Mouse (Mus musculus): Measurements from ENCODE around the gene Tbcb. TPM values are rescaled to one million over a fixed set of nuclear protein-coding genes. Genes with fewer than 3 reads are reported as not detected.
"Not testable (repeated sequence)": the region's sequence is repeated elsewhere in the genome, so short reads cannot be mapped to it uniquely, and the experiment has no call there.

Tbcb gene
- polyA plus RNA-seq, 1 experiment from 2014 or later: 245 TPM

GRCm38 (mm10) chr7:30188344-30189115 lies 43.5 kb downstream of the Tbcb start:
- Histone ChIP-seq H3K9ac (no peak overlapping the region), H3K4me2 (no peak overlapping the region), H3K36me3 (replicated peaks) (peaks cover 57% of the 10 kb centered on the region), H3K27me3 (no peaks in the 10 kb centered on the region), H3K27ac (no peak overlapping the region), H3K4me1 (peaks cover 21% of the 10 kb centered on the region), H3K9me3 (no peaks in the 10 kb centered on the region), H3K4me3 (replicated peaks) (no peak overlapping the region)
- ATAC-seq (ENCODE audit: low FRiP score): no peak
- WGBS: 88% methylated on average over 12 of the region's 12 CpGs

GRCm38 (mm10) chr7:30184641-30185348 lies 47.3 kb downstream of the Tbcb start:
- no peak for ATAC-seq (ENCODE audit: low FRiP score)
- 72% methylated on average over 13 of the region's 13 CpGs for WGBS
- Histone ChIP-seq H3K9me3 (no peaks in the 10 kb centered on the region), H3K4me1 (peaks cover 10% of the 10 kb centered on the region), H3K27me3 (no peaks in the 10 kb centered on the region), H3K27ac (no peak overlapping the region), H3K4me2 (no peak overlapping the region), H3K4me3 (replicated peaks) (no peak overlapping the region), H3K36me3 (replicated peaks) (peaks cover 32% of the 10 kb centered on the region), H3K9ac (no peak overlapping the region)

- no peak within 1 kb of the TSS for H3K9ac ChIP-seq
- H3K27me3 ChIP-seq: no peaks in the 10 kb centered on the region
- peaks cover 28% of the 10 kb centered on the region for H3K36me3 ChIP-seq (replicated peaks)
- peak within 1 kb of the TSS; percentile 48 for H3K4me2 ChIP-seq
- peak; percentile 72 for ATAC-seq (ENCODE audit: low FRiP score)
- H3K4me1 ChIP-seq: peaks cover 10% of the 10 kb centered on the region
- H3K27ac ChIP-seq: no peak within 1 kb of the TSS
- WGBS: 0% methylated on average over 11 of the region's 11 CpGs
- H3K4me3 ChIP-seq (replicated peaks): peak within 1 kb of the TSS; percentile 11; the same call in 1 of the 2 replicates
- no peaks in the 10 kb centered on the region for H3K9me3 ChIP-seq
Measured at GRCm38 (mm10) chr7:30183879-30184289, 48.2 kb downstream of the Tbcb start, which contains the start of gene Cox7a1. Cox7a1 (plus strand) TSS chr7:30184144.

GRCm38 (mm10) chr7:30183189-30183588 lies 48.9 kb downstream of the Tbcb start:
- H3K27me3 ChIP-seq; H3K9ac ChIP-seq; H3K27ac ChIP-seq; H3K9me3 ChIP-seq; H3K4me3 ChIP-seq (replicated peaks); H3K4me2 ChIP-seq; ATAC-seq (ENCODE audit: low FRiP score): not testable (repeated sequence)
- Histone ChIP-seq H3K4me1 (peaks cover 10% of the 10 kb centered on the region), H3K36me3 (replicated peaks) (peaks cover 28% of the 10 kb centered on the region)
- WGBS: 70% methylated on average over 7 of the region's 7 CpGs

GRCm38 (mm10) chr7:30181929-30182328 lies 50.1 kb downstream of the Tbcb start:
- not testable (repeated sequence) for H3K27me3 ChIP-seq; H3K27ac ChIP-seq; ATAC-seq (ENCODE audit: low FRiP score); H3K9ac ChIP-seq; H3K9me3 ChIP-seq; H3K4me2 ChIP-seq; H3K4me3 ChIP-seq (replicated peaks)
- peaks cover 26% of the 10 kb centered on the region for H3K36me3 ChIP-seq (replicated peaks)
- 93% methylated on average over 10 of the region's 10 CpGs for WGBS
- H3K4me1 ChIP-seq: peaks cover 10% of the 10 kb centered on the region

- no peaks in the 10 kb centered on the region for H3K9me3 ChIP-seq
- no peak overlapping the region for H3K4me2 ChIP-seq
- H3K36me3 ChIP-seq (replicated peaks): peaks cover 26% of the 10 kb centered on the region
- peaks cover 10% of the 10 kb centered on the region for H3K4me1 ChIP-seq
- ATAC-seq (ENCODE audit: low FRiP score): peak; percentile 45; the same call in 1 of the 2 replicates
- no peaks in the 10 kb centered on the region for H3K27me3 ChIP-seq
- no peak overlapping the region for H3K4me3 ChIP-seq (replicated peaks)
- WGBS: 6% methylated on average over 4 of the region's 4 CpGs
- H3K27ac ChIP-seq: no peak overlapping the region; the same call in 1 of the 2 replicates
- no peak overlapping the region for H3K9ac ChIP-seq
Measured at GRCm38 (mm10) chr7:30181308-30181707, 50.8 kb downstream of the Tbcb start.

GRCm38 (mm10) chr7:30178256-30178655 lies 53.8 kb downstream of the Tbcb start:
- no peaks in the 10 kb centered on the region for H3K27me3 ChIP-seq
- no peak overlapping the region for H3K4me2 ChIP-seq
- H3K4me3 ChIP-seq (replicated peaks): no peak overlapping the region
- no peak for ATAC-seq (ENCODE audit: low FRiP score)
- H3K9ac ChIP-seq: no peak overlapping the region
- H3K27ac ChIP-seq: no peak overlapping the region
- no peaks in the 10 kb centered on the region for H3K9me3 ChIP-seq
- no peaks in the 10 kb centered on the region for H3K4me1 ChIP-seq
- H3K36me3 ChIP-seq (replicated peaks): peaks cover 24% of the 10 kb centered on the region
- 88% methylated on average over 11 of the region's 11 CpGs for WGBS

GRCm38 (mm10) chr7:30176474-30176873 lies 55.6 kb downstream of the Tbcb start:
- Histone ChIP-seq H3K4me3 (replicated peaks) (no peak overlapping the region), H3K9me3 (no peaks in the 10 kb centered on the region), H3K27ac (no peak overlapping the region), H3K4me2 (no peak overlapping the region), H3K4me1 (no peaks in the 10 kb centered on the region), H3K36me3 (replicated peaks) (peaks cover 24% of the 10 kb centered on the region), H3K27me3 (no peaks in the 10 kb centered on the region), H3K9ac (no peak overlapping the region)
- no peak for ATAC-seq (ENCODE audit: low FRiP score)
- 88% methylated on average over 12 of the region's 12 CpGs for WGBS

Other genes starting within 250 kb of the Tbcb start
- gene Zfp568, start 248.3 kb downstream of the Tbcb start, polyA plus RNA-seq (2016; fragmentation: Nextera tagmentation; extraction: Ambion mirVana): 10.3 and 12.1 TPM in 2 replicates
- gene Zfp14, start 180.9 kb downstream of the Tbcb start, polyA plus RNA-seq (2016; fragmentation: Nextera tagmentation; extraction: Ambion mirVana): 6.0 and 6.1 TPM in 2 replicates
- 4.7 and 8.9 TPM in 2 replicates for gene Zfp82, start 159.4 kb downstream of the Tbcb start, polyA plus RNA-seq (2016; fragmentation: Nextera tagmentation; extraction: Ambion mirVana)
- 2.7 and 6.9 TPM in 2 replicates for gene Gm26920, start 141.9 kb downstream of the Tbcb start, polyA plus RNA-seq (2016; fragmentation: Nextera tagmentation; extraction: Ambion mirVana)
- gene Zfp566, start 141.7 kb downstream of the Tbcb start, polyA plus RNA-seq (2016; fragmentation: Nextera tagmentation; extraction: Ambion mirVana): 13.5 and 16.2 TPM in 2 replicates
- 129 TPM in 2 replicates for gene Zfp260, start 137.5 kb downstream of the Tbcb start, polyA plus RNA-seq (2016; fragmentation: Nextera tagmentation; extraction: Ambion mirVana)
- 16.1 and 21.2 TPM in 2 replicates for gene Zfp382, start 110.3 kb downstream of the Tbcb start, polyA plus RNA-seq (2016; fragmentation: Nextera tagmentation; extraction: Ambion mirVana)
- 23.6 and 25.8 TPM in 2 replicates for gene Zfp146, start 62.5 kb downstream of the Tbcb start, polyA plus RNA-seq (2016; fragmentation: Nextera tagmentation; extraction: Ambion mirVana)
- gene Cox7a1, start 48.1 kb downstream of the Tbcb start, polyA plus RNA-seq (2016; fragmentation: Nextera tagmentation; extraction: Ambion mirVana): 3.0 and 3.7 TPM in 2 replicates
- 44.5 and 51.3 TPM in 2 replicates for gene Capns1, start 33.5 kb downstream of the Tbcb start, polyA plus RNA-seq (2016; fragmentation: Nextera tagmentation; extraction: Ambion mirVana)
- 164 TPM in 2 replicates for gene Polr2i, start 324 bp downstream of the Tbcb start, polyA plus RNA-seq (2016; fragmentation: Nextera tagmentation; extraction: Ambion mirVana)
- gene Ovol3, start 3.5 kb upstream of the Tbcb start, polyA plus RNA-seq (2016; fragmentation: Nextera tagmentation; extraction: Ambion mirVana): 0.28 TPM in 1 of 2 replicates, not detected in the other
- 0.51 and 0.68 TPM in 2 replicates for gene Thap8, start 47.8 kb upstream of the Tbcb start, polyA plus RNA-seq (2016; fragmentation: Nextera tagmentation; extraction: Ambion mirVana)
- gene Wdr62, start 48.1 kb upstream of the Tbcb start, polyA plus RNA-seq (2016; fragmentation: Nextera tagmentation; extraction: Ambion mirVana): 17.2 and 18.6 TPM in 2 replicates
- 77.2 and 87.9 TPM in 2 replicates for gene Clip3, start 59.5 kb upstream of the Tbcb start, polyA plus RNA-seq (2016; fragmentation: Nextera tagmentation; extraction: Ambion mirVana)
- 73.2 and 79.0 TPM in 2 replicates for gene Alkbh6, start 76.4 kb upstream of the Tbcb start, polyA plus RNA-seq (2016; fragmentation: Nextera tagmentation; extraction: Ambion mirVana)
- 21.8 and 23.5 TPM in 2 replicates for gene Syne4, start 82.5 kb upstream of the Tbcb start, polyA plus RNA-seq (2016; fragmentation: Nextera tagmentation; extraction: Ambion mirVana)
- 2.0 TPM in 1 of 2 replicates, not detected in the other for gene E130208F15Rik, start 89.5 kb upstream of the Tbcb start, polyA plus RNA-seq (2016; fragmentation: Nextera tagmentation; extraction: Ambion mirVana)
- gene Sdhaf1, start 91.6 kb upstream of the Tbcb start, polyA plus RNA-seq (2016; fragmentation: Nextera tagmentation; extraction: Ambion mirVana): 22.0 and 23.8 TPM in 2 replicates
- 7.3 and 8.1 TPM in 2 replicates for gene Lrfn3, start 130.5 kb upstream of the Tbcb start, polyA plus RNA-seq (2016; fragmentation: Nextera tagmentation; extraction: Ambion mirVana)
- 11.3 and 11.7 TPM in 2 replicates for gene Tyrobp, start 181.5 kb upstream of the Tbcb start, polyA plus RNA-seq (2016; fragmentation: Nextera tagmentation; extraction: Ambion mirVana)
- gene Hcst, start 187.6 kb upstream of the Tbcb start, polyA plus RNA-seq (2016; fragmentation: Nextera tagmentation; extraction: Ambion mirVana): not detected in 2 replicates
- gene Nfkbid, start 189.5 kb upstream of the Tbcb start, polyA plus RNA-seq (2016; fragmentation: Nextera tagmentation; extraction: Ambion mirVana): 0.97 and 1.4 TPM in 2 replicates
- gene Aplp1, start 213.3 kb upstream of the Tbcb start, polyA plus RNA-seq (2016; fragmentation: Nextera tagmentation; extraction: Ambion mirVana): 214 and 237 TPM in 2 replicates
- gene Kirrel2, start 225.4 kb upstream of the Tbcb start, polyA plus RNA-seq (2016; fragmentation: Nextera tagmentation; extraction: Ambion mirVana): 1.1 and 1.6 TPM in 2 replicates
- 0.09 and 0.35 TPM in 2 replicates for gene Nphs1, start 226.0 kb upstream of the Tbcb start, polyA plus RNA-seq (2016; fragmentation: Nextera tagmentation; extraction: Ambion mirVana)

All from forebrain, embryonic 12.5 days (tissue).